10 mouse cellular contexts compared by ENCODE assay signal in genomic region chr13:92703241-92704027, GRCm38 (mm10).
DNase-seq lines count a peak whose midpoint lies in the region; ATAC-seq and TF ChIP-seq lines count a peak whose summit lies in the region.
"Had no signal": no experiment of that assay in that cellular context is flagged by ENCODE, and none has a peak within 500 bp of the region (broad histone marks: within the 10 kb centered on the region; RNA-seq: fewer than 3 reads in every experiment).

No protein-coding gene starts in this region.

- TF ChIP-seq POLR2A in heart, adult 2 months (IDR thresholded peaks at IDR 0.05; ENCODE audit: insufficient read depth, low read depth, low read length) = no peak

- no peaks in the 10 kb centered on the region for H3K36me3 ChIP-seq in heart, adult 2 months (ENCODE audit: control insufficient read depth, insufficient read depth, low read length)
- H3K36me3 ChIP-seq in midbrain, embryonic 14.5 days (ENCODE audit: control insufficient read depth, insufficient read depth, low read length) = peaks cover 8% of the 10 kb centered on the region; the same call in 1 of the 2 replicates

- peak; percentile 41; the same call in 1 of the 2 replicates for ATAC-seq in midbrain, embryonic 14.5 days (ENCODE audit: low FRiP score, low TSS enrichment)

- no peaks in the 10 kb centered on the region for H3K79me2 ChIP-seq in heart, adult 2 months (replicated peaks; ENCODE audit: control insufficient read depth, insufficient read depth, low read length)

- peak; percentile 45 to 63 for DNase-seq in heart, adult 2 months
- no peak for DNase-seq in heart, postnatal 25 days (ENCODE audit: low spot score)
- DNase-seq in cerebellum, postnatal 25 days = peak; percentile 22 to 58
- peak; percentile 43 for DNase-seq in gastrocnemius, postnatal 25 days
- DNase-seq in layer of hippocampus, postnatal 10 days (ENCODE audit: low spot score in 2 of 2) = peak; percentile 64 to 74
- DNase-seq in midbrain, embryonic 14.5 days = peak; percentile 44
- peak; percentile 87 for DNase-seq in telencephalon, adult 2 months (ENCODE audit: low read depth, low spot score)
- no peak for DNase-seq in adrenal gland, postnatal 14 days

- H3K4me3 ChIP-seq in heart, adult 2 months = no peak overlapping the region
- H3K4me3 ChIP-seq in midbrain, embryonic 14.5 days (replicated peaks; ENCODE audit: low read depth, low read length) = no peak overlapping the region
- H3K4me3 ChIP-seq: embryonic facial prominence, embryonic 15.5 days; lung, embryonic 15.5 days had no signal

- 63% methylated on average over 8 of the region's 8 CpGs for WGBS in heart, adult 2 months
- WGBS in midbrain, embryonic 14.5 days = 25% methylated on average over 8 of the region's 8 CpGs

- H3K27me3 ChIP-seq in heart, adult 2 months (ENCODE audit: control insufficient read depth, insufficient read depth, low read length) = no peaks in the 10 kb centered on the region
- no peaks in the 10 kb centered on the region for H3K27me3 ChIP-seq in midbrain, embryonic 14.5 days (ENCODE audit: control insufficient read depth, insufficient read depth, low read length)
- H3K27me3 ChIP-seq: embryonic facial prominence, embryonic 15.5 days; lung, embryonic 15.5 days had no signal

- H3K4me2 ChIP-seq in midbrain, embryonic 14.5 days (ENCODE audit: low read length) = no peak overlapping the region
- H3K4me2 ChIP-seq: embryonic facial prominence, embryonic 15.5 days; lung, embryonic 15.5 days had no signal

- H3K9me3 ChIP-seq in midbrain, embryonic 14.5 days (ENCODE audit: control insufficient read depth, low read length) = no peaks in the 10 kb centered on the region
- H3K9me3 ChIP-seq: embryonic facial prominence, embryonic 15.5 days; lung, embryonic 15.5 days had no signal

- peak; percentile 43 for TF ChIP-seq CTCF in heart, adult 2 months (IDR thresholded peaks at IDR 0.05)

- H3K9ac ChIP-seq in heart, adult 2 months (ENCODE audit: low read depth, low read length) = no peak overlapping the region
- H3K9ac ChIP-seq in midbrain, embryonic 14.5 days (replicated peaks; ENCODE audit: low read length) = no peak overlapping the region
- H3K9ac ChIP-seq: embryonic facial prominence, embryonic 15.5 days; lung, embryonic 15.5 days had no signal

- H3K4me1 ChIP-seq in heart, adult 2 months (ENCODE audit: control insufficient read depth, insufficient read depth, low read length) = no peaks in the 10 kb centered on the region
- H3K4me1 ChIP-seq in midbrain, embryonic 14.5 days (ENCODE audit: control insufficient read depth, insufficient read depth, low read length) = no peaks in the 10 kb centered on the region
- H3K4me1 ChIP-seq: embryonic facial prominence, embryonic 15.5 days had no signal

- TF ChIP-seq EP300 in heart, adult 2 months (IDR thresholded peaks at IDR 0.05; ENCODE audit: insufficient read depth, low read depth, low read length) = no peak

- intact Hi-C loops in heart, adult 2 months (cut with DNase I) = no loop called here
- intact Hi-C loops in heart, postnatal 25 days (cut with DNase I) = no loop called here

- H3K27ac ChIP-seq in heart, adult 2 months = no peak overlapping the region
- 0 out of 2 replicates have a peak overlapping the region, but pooled peaks have one; percentile 32 for H3K27ac ChIP-seq in midbrain, embryonic 14.5 days (replicated peaks; ENCODE audit: low read depth, low read length)
- H3K27ac ChIP-seq: embryonic facial prominence, embryonic 15.5 days had no signal

Comparison
In these comparisons a context has a peak if more than half of its experiments do, and no peak if none do; other contexts are left out.
1. DNase-seq: peak in heart, adult 2 months (2 of 2), cerebellum, postnatal 25 days (2 of 2), gastrocnemius, postnatal 25 days (single experiment), layer of hippocampus, postnatal 10 days (2 of 2), midbrain, embryonic 14.5 days (single experiment) and telencephalon, adult 2 months (single experiment); none in heart, postnatal 25 days (single experiment) and adrenal gland, postnatal 14 days (single experiment).